Mouse (Mus musculus) embryo, embryonic 10.5 days (tissue): ENCODE results near the gene Ehmt2.

Source experiments
- DNase-seq: peaks from one replicate; pipeline ENCODE4 v3.0.0-alpha.2; 2015; ENCODE audit warnings: low spot score

Ehmt2 gene

DNA sequence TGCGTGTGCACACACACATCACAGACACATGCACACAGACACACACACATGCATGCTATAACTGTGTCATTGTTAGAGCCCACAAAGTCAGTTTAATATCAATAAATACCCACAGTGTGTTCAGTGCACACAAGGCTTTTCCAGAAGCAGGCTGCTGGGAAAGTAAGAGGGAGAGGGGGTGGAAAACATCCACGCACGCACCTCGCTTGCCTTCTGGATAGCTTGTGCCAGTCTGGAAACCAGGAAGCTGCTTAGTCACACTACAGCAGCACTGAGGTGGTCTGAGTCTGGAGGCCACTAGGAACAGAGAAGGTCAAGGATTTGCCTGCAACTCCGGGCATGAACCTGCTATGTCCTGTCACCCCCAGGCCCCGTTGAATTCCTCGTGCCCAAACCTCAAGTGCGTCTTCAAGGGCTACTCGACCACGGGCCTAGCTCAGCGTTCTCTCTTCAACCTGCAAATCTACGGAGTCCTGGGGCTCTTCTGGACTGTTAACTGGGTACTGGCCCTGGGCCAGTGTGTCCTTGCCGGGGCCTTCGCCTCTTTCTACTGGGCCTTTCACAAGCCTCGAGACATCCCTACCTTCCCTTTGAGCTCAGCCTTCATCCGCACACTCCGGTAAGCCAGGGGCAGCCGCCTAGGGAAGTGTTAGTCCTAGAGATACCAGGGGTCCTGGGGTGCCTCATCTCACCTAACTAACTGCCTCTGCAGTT, 29.2 kb downstream of the Ehmt2 start:
- DNase-seq = no peak

DNA sequence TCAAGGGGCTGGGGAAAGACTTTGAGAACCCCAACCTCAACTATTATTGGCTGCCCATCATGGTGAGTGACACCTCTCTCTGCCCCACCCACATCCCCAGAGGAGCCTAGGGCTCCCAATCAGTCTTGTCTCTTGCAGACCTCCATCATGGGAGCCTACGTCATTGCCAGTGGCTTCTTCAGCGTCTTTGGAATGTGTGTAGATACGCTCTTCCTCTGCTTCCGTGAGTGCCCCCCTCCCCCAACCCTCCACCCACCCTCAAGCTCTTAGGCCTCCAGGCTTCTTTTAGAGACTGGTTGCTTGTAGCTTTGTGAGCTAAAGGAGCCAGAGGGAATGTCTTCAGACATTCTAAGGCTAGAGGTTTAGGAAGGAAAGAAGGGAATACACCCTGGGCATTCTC, 30.6 kb downstream of the Ehmt2 start:
- no peak for DNase-seq

GRCm38 (mm10) chr17:34931061-34931734, 32.9 kb downstream of the Ehmt2 start, which contains the start of gene Neu1:
Gene Neu1, plus strand, starts transcription at chr17:34931253.
- DNase-seq = peak; percentile 100

- DNase-seq = peak; percentile 34
These were observed 33.4 kb downstream of the Ehmt2 start for GRCm38 (mm10) chr17:34931735-34932098.

DNA sequence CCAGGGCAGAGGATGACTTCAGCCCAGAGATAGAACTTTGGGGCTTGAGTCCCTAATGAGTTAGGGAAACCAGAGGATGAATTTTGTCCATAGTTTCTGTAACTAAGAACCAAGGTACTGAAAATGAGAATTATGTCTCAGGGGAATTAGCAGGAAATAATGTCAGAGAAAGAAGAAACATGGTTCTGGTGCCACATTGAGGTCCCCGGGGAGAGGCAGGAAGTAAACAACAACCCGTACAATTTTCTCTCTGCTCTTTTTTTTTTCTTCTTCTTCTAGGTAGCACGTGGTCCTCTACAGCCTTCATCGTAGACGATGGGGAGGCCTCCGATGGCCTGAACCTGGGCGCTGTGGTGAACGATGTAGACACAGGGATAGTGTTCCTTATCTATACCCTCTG, 34.0 kb downstream of the Ehmt2 start:
- no peak for DNase-seq

DNA sequence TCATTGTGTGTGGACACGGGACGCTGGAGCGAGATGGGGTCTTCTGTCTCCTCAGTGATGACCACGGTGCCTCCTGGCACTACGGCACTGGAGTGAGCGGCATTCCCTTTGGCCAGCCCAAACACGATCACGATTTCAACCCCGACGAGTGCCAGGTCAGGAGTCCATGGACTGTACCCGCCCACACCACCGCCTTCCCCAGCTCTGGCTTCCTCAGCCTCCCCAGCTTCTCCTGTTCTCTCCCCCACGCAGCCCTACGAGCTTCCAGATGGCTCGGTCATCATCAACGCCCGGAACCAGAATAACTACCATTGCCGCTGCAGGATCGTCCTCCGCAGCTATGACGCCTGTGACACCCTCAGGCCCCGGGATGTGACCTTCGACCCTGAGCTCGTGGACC, 35.8 kb downstream of the Ehmt2 start:
- no peak for DNase-seq

GRCm38 (mm10) chr17:34934830-34935229, 36.6 kb downstream of the Ehmt2 start:
- DNase-seq = no peak

- no peak for DNase-seq
These were observed 39.8 kb downstream of the Ehmt2 start for GRCm38 (mm10) chr17:34937960-34938505.

- peak; percentile 67 for DNase-seq
These were observed 43.2 kb downstream of the Ehmt2 start for GRCm38 (mm10) chr17:34941344-34942041.

GRCm38 (mm10) chr17:34943128-34943815, 45.0 kb downstream of the Ehmt2 start:
- no peak for DNase-seq

DNA sequence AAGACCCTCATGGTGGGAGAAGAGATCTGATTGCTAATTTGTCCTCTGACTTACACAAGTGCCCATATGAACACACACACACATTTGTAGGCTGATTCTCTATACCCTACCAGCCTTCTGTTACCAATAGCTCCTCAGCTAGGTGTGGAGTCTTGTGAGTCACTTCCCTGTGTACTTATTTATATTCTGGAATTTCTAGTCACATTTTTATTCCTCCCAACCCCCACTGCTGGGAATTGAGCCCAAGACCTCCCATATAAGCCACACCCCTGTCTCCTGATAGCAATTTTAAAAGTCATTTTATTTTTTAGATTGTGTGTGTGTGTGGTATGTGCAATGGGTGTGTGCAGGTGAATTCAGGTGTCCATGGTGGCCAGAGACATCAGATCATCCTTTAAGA, 46.1 kb downstream of the Ehmt2 start:
- DNase-seq = no peak

DNA sequence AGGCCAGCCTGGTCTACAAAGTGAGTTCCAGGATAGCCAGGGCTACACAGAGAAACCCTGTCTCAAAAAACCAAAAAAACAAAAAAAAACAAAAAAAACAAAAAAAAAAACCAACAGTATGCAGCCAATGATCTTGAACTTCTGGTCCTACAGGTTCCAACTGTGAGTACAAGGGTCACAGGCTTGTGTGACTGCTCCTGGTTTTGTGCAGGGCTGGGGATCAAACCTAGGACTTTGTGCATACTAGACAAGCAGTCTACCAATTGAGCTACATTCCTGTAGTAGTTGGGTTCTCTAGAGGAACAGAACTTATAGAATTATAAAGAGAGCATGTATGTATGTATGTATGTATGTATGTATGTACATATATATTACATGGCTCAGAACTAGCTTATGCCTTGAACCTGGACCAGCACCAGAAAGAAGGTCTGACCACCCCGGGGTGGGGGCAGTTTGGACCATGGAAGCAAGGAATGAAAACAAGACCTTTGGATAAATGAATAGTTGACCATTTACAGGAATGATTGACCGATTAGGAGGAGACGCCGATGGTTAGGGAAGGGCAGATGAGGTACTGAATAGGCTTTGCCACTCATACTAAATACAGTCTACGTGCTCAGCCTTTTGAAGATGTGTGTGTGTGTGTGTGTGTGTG, 48.3 kb downstream of the Ehmt2 start:
- DNase-seq = no peak

DNA sequence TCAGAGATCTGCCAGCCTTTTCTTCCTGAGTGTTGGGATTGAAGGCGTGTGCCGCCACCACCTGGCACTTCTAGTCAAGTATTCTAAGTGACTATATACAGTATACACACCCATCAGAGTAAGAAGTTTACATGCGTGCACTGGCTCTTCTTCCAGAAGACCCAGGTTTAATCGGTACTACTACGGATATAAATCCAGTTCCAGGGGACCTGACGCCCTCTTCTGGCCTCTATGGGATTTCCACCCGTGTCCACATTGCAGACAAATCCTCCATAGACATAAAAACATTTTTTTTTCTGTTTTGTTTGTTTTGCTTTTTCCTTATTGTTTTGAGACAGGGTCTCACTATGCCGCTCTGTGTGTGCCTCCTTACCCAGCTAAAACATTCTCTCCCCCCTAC, 49.3 kb downstream of the Ehmt2 start:
- DNase-seq = peak; percentile 71

- peak; percentile 27 for DNase-seq
These were observed 50.7 kb downstream of the Ehmt2 start for GRCm38 (mm10) chr17:34948721-34949552.

GRCm38 (mm10) chr17:34949553-34949969, 51.3 kb downstream of the Ehmt2 start:
- no peak for DNase-seq

GRCm38 (mm10) chr17:34950514-34951455, 52.5 kb downstream of the Ehmt2 start:
- peak; percentile 50 for DNase-seq

DNA sequence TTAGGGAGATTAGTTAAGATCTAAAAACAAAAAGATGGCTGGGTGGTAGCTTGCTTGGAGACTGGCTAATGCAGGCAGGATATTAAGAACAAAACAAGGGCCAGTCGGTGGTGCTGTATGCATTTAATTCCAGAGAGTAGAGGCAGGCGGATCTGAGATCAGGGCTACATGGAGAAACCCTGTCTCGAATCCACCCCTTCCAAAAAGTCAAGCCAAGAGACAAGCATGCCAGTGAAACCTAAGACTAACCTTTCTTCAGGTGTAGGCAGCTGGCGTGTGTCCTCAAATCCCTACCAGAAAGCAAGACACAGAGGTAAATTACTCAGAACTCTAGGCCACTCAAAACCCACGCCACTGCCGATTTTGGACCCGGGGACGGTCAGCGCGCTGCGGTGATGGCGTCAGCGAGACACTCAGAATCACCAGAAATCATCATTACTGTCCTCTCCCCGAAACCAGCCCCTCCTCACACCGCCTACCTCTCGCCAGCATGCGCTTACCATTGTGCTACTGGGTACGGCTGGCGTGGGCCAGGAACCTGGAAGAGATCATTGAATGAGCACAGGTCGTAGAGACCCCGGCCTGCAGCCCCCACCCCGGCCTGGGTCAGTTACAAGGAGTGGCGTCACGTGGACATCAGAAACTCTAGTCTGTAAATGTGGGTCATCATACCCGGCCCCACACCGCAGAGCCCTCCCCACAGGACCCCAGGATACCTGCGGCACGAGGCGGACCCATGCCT, 53.5 kb downstream of the Ehmt2 start:
- peak; percentile 34 for DNase-seq

DNA sequence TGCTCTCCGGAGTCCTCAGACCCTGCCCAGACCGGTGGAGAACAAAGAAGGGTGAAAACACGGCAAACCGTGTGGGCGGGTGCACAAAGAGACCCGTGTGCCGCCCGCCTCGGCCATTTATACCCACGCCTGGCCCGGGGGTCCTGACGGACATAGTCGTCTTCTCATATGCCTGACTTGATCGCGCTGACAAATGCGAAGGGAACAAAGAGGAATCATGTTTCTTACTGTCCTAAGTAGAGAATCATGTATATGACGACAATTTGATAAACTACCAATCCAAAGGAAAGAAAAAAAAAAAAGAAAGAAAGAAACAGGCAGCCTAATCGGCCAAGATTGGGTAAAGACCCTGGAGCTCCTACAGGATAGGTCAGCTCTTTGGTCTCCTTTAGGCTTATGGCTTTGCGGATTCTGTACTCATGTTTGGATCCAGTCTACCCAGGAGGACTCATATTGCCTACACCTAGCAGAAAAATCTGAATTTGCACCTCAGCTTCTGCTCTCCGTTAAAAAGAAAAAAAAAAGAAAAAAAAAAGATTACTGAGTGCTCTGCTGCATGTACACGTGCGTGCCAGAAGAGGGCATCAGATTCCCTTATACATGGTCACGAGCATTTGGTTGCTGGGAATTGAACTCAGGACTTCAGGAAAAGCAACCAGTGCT, 54.2 kb downstream of the Ehmt2 start:
- peak; percentile 86 for DNase-seq
